Mouse (Mus musculus): ENCODE data around the gene Psmc3. TPM values are rescaled to one million over a fixed set of nuclear protein-coding genes. Genes with fewer than 3 reads are reported as not detected.

Psmc3 gene
- polyA plus RNA-seq, 1 experiment from 2014 or later: 361 TPM

- no peak overlapping the region for H3K4me3 ChIP-seq
- H3K4me1 ChIP-seq: peaks cover 20% of the 10 kb centered on the region
- no peaks in the 10 kb centered on the region for H3K9me3 ChIP-seq
- 62% methylated on average over 9 of the region's 9 CpGs for WGBS
- H3K27me3 ChIP-seq (ENCODE audit: poor library complexity, severe bottlenecking): no peaks in the 10 kb centered on the region
- no peak for DNase-seq (ENCODE audit: extremely low spot score, low spot score)
- no peaks in the 10 kb centered on the region for H3K36me3 ChIP-seq (replicated peaks)
- H3K27ac ChIP-seq: peak overlapping the region; percentile 40; the same call in 1 of the 2 replicates
Observed at GRCm38 (mm10) chr2:91086392-91087237, 32.8 kb downstream of the Psmc3 start.

- Histone ChIP-seq H3K27ac (no peak overlapping the region), H3K4me3 (no peak overlapping the region), H3K36me3 (replicated peaks) (no peaks in the 10 kb centered on the region), H3K27me3 (ENCODE audit: poor library complexity, severe bottlenecking) (no peaks in the 10 kb centered on the region), H3K4me1 (peaks cover 20% of the 10 kb centered on the region), H3K9me3 (no peaks in the 10 kb centered on the region)
- no peak for DNase-seq (ENCODE audit: extremely low spot score, low spot score)
- WGBS: 89% methylated on average over 9 of the region's 9 CpGs
Observed at GRCm38 (mm10) chr2:91087453-91087852, 33.6 kb downstream of the Psmc3 start.

GRCm38 (mm10) chr2:91088987-91089386 lies 35.2 kb downstream of the Psmc3 start:
- no peak overlapping the region for H3K27ac ChIP-seq
- no peaks in the 10 kb centered on the region for H3K9me3 ChIP-seq
- peaks cover 17% of the 10 kb centered on the region for H3K4me1 ChIP-seq
- H3K27me3 ChIP-seq (ENCODE audit: poor library complexity, severe bottlenecking): no peaks in the 10 kb centered on the region
- no peak for DNase-seq (ENCODE audit: extremely low spot score, low spot score)
- 83% methylated on average over 9 of the region's 9 CpGs for WGBS
- H3K4me3 ChIP-seq: no peak overlapping the region
- no peaks in the 10 kb centered on the region for H3K36me3 ChIP-seq (replicated peaks)

GRCm38 (mm10) chr2:91090208-91090607 lies 36.4 kb downstream of the Psmc3 start:
- no peak overlapping the region for H3K27ac ChIP-seq
- no peak for DNase-seq (ENCODE audit: extremely low spot score, low spot score)
- H3K4me1 ChIP-seq: peaks cover 9% of the 10 kb centered on the region
- no peaks in the 10 kb centered on the region for H3K27me3 ChIP-seq (ENCODE audit: poor library complexity, severe bottlenecking)
- no peak overlapping the region for H3K4me3 ChIP-seq
- no peaks in the 10 kb centered on the region for H3K9me3 ChIP-seq
- H3K36me3 ChIP-seq (replicated peaks): no peaks in the 10 kb centered on the region
- 80% methylated on average over 6 of the region's 6 CpGs for WGBS

GRCm38 (mm10) chr2:91090827-91091226 lies 37.0 kb downstream of the Psmc3 start:
- Histone ChIP-seq H3K4me3 (no peak overlapping the region), H3K27me3 (ENCODE audit: poor library complexity, severe bottlenecking) (no peaks in the 10 kb centered on the region), H3K4me1 (peaks cover 9% of the 10 kb centered on the region), H3K9me3 (no peaks in the 10 kb centered on the region), H3K27ac (no peak overlapping the region), H3K36me3 (replicated peaks) (no peaks in the 10 kb centered on the region)
- 82% methylated on average over 6 of the region's 6 CpGs for WGBS
- DNase-seq (ENCODE audit: extremely low spot score, low spot score): no peak

GRCm38 (mm10) chr2:91096524-91096923 lies 42.7 kb downstream of the Psmc3 start:
- Histone ChIP-seq H3K27ac (peak overlapping the region; percentile 11; the same call in 1 of the 2 replicates), H3K4me3 (no peak overlapping the region), H3K4me1 (peaks cover 11% of the 10 kb centered on the region; the same call in 1 of the 2 replicates), H3K27me3 (ENCODE audit: poor library complexity, severe bottlenecking) (no peaks in the 10 kb centered on the region), H3K9me3 (no peaks in the 10 kb centered on the region), H3K36me3 (replicated peaks) (no peaks in the 10 kb centered on the region)
- DNase-seq (ENCODE audit: extremely low spot score, low spot score): no peak
- WGBS: 73% methylated on average over 14 of the region's 14 CpGs

- Histone ChIP-seq H3K9me3 (no peaks in the 10 kb centered on the region), H3K36me3 (replicated peaks) (no peaks in the 10 kb centered on the region), H3K4me3 (no peak overlapping the region), H3K27ac (peak overlapping the region; percentile 11; the same call in 1 of the 2 replicates), H3K27me3 (ENCODE audit: poor library complexity, severe bottlenecking) (no peaks in the 10 kb centered on the region), H3K4me1 (peaks cover 11% of the 10 kb centered on the region; the same call in 1 of the 2 replicates)
- DNase-seq (ENCODE audit: extremely low spot score, low spot score): no peak
- 85% methylated on average over 10 of the region's 10 CpGs for WGBS
Observed at GRCm38 (mm10) chr2:91097015-91097414, 43.2 kb downstream of the Psmc3 start.

GRCm38 (mm10) chr2:91098156-91098555 lies 44.3 kb downstream of the Psmc3 start:
- Histone ChIP-seq H3K4me1 (peaks cover 11% of the 10 kb centered on the region; the same call in 1 of the 2 replicates), H3K4me3 (no peak overlapping the region), H3K27me3 (ENCODE audit: poor library complexity, severe bottlenecking) (no peaks in the 10 kb centered on the region), H3K9me3 (no peaks in the 10 kb centered on the region), H3K36me3 (replicated peaks) (no peaks in the 10 kb centered on the region), H3K27ac (0 out of 2 replicates have a peak overlapping the region, but pooled peaks have one; percentile 5)
- 91% methylated on average over 2 of the region's 2 CpGs for WGBS
- no peak for DNase-seq (ENCODE audit: extremely low spot score, low spot score)

GRCm38 (mm10) chr2:91101124-91101740 lies 47.4 kb downstream of the Psmc3 start:
- no peak overlapping the region for H3K27ac ChIP-seq
- no peaks in the 10 kb centered on the region for H3K9me3 ChIP-seq
- WGBS: 18% methylated on average over 7 of the region's 7 CpGs

GRCm38 (mm10) chr2:91108156-91108555 lies 54.3 kb downstream of the Psmc3 start:
- no peaks in the 10 kb centered on the region for H3K9me3 ChIP-seq
- no peaks in the 10 kb centered on the region for H3K36me3 ChIP-seq (replicated peaks)
- no peak overlapping the region for H3K27ac ChIP-seq
- 87% methylated on average over 3 of the region's 3 CpGs for WGBS
- no peak for DNase-seq (ENCODE audit: extremely low spot score, low spot score)
- H3K4me3 ChIP-seq: no peak overlapping the region
- no peaks in the 10 kb centered on the region for H3K27me3 ChIP-seq (ENCODE audit: poor library complexity, severe bottlenecking)
- no peaks in the 10 kb centered on the region for H3K4me1 ChIP-seq

More at GRCm38 (mm10) chr2:91101124-91101740, 47.4 kb downstream of the Psmc3 start:
- no peaks in the 10 kb centered on the region for H3K27me3 ChIP-seq (ENCODE audit: poor library complexity, severe bottlenecking)
- no peaks in the 10 kb centered on the region for H3K36me3 ChIP-seq (replicated peaks)
- H3K4me1 ChIP-seq: peaks cover 11% of the 10 kb centered on the region; the same call in 1 of the 2 replicates
- no peak overlapping the region for H3K4me3 ChIP-seq
- DNase-seq (ENCODE audit: extremely low spot score, low spot score): peak; percentile 89

GRCm38 (mm10) chr2:91109241-91109640 lies 55.4 kb downstream of the Psmc3 start:
- WGBS: 87% methylated on average over 5 of the region's 5 CpGs
- DNase-seq (ENCODE audit: extremely low spot score, low spot score): no peak
- H3K4me3 ChIP-seq: no peak overlapping the region

GRCm38 (mm10) chr2:91109807-91110385 lies 56.1 kb downstream of the Psmc3 start:
- Histone ChIP-seq H3K4me1 (peaks cover 2% of the 10 kb centered on the region), H3K27ac (no peak overlapping the region), H3K9me3 (no peaks in the 10 kb centered on the region), H3K36me3 (replicated peaks) (no peaks in the 10 kb centered on the region), H3K4me3 (no peak overlapping the region), H3K27me3 (ENCODE audit: poor library complexity, severe bottlenecking) (peaks cover 8% of the 10 kb centered on the region; the same call in 1 of the 2 replicates)
- DNase-seq (ENCODE audit: extremely low spot score, low spot score): no peak
- 91% methylated on average over 5 of the region's 5 CpGs for WGBS

More at GRCm38 (mm10) chr2:91109241-91109640, 55.4 kb downstream of the Psmc3 start:
- Histone ChIP-seq H3K36me3 (replicated peaks) (no peaks in the 10 kb centered on the region), H3K9me3 (no peaks in the 10 kb centered on the region), H3K27me3 (ENCODE audit: poor library complexity, severe bottlenecking) (peaks cover 2% of the 10 kb centered on the region; the same call in 1 of the 2 replicates), H3K4me1 (no peaks in the 10 kb centered on the region; the same call in 1 of the 2 replicates), H3K27ac (no peak overlapping the region)

Data from forebrain, embryonic 10.5 days (tissue).